Mouse (Mus musculus) left cerebral cortex, postnatal 25 days (tissue): ENCODE results near the gene 0610040J01Rik. TPM values are rescaled to one million over a fixed set of nuclear protein-coding genes. Genes with fewer than 3 reads are reported as not detected.

Source experiments
- DNase-seq, 2 experiments: peaks; one replicate each; pipeline ENCODE4 v3.0.0; 2022; ENCODE audit warnings: low spot score in 2 of 2, mixed read lengths in 1 of 2
- intact Hi-C: fragments of 180-260 bp; cut with DNase I; formaldehyde crosslinking; loops from one replicate; pipeline ENCODE4 v1.15.1; 2025
- total RNA-seq, 2 experiments: library from RNA; stranded (reverse); gene quantifications; 2 replicates each; pipeline ENCODE4 v1.2.3; 2021

Gene 0610040J01Rik
- total RNA-seq, 2 experiments from 2014 or later, result 4.2 to 6.2 TPM

DNA sequence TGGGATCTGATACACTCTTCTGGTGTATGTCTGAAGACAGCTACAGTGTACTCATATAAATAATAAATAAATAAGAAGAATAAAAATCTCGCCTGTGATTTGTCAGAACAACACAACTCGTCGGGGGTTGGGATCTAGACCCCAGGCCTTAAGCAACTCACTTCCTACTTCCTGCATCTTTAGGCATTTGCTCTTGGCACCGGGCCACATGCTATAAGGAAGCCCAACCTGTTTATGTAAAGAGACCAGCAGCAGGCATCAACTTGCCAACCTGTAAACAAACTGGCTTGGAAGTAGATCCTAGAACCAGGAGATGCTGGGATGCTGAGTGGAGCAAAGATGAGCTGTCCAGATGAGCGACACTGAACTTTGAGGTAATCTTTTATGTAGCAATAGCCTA, 129.7 kb downstream of the 0610040J01Rik start:
- intact Hi-C loops, result no loop called here

DNA sequence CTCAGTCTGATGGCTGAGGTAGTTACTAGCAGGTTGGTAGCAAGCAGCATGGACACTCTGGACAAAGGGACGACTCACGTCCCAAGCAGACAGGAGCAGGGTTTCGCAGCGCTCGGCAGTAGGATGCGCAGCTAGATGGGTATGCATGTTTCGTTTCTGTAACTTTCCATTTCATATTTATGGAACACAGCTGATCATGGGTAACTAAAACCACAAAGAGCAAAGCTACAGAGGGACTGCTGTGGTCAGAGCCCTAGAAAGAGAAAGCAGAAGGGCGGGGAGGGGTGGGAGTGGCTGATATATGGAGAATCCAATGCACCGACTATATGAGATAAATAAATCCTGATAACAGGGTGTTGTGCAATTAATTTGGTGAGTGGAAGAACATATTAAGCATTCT, 131.1 kb downstream of the 0610040J01Rik start:
- intact Hi-C loops, result no loop called here
- no peak for DNase-seq

More for the DNA sequence above, 129.7 kb downstream of the 0610040J01Rik start:
- no peak for DNase-seq

DNA sequence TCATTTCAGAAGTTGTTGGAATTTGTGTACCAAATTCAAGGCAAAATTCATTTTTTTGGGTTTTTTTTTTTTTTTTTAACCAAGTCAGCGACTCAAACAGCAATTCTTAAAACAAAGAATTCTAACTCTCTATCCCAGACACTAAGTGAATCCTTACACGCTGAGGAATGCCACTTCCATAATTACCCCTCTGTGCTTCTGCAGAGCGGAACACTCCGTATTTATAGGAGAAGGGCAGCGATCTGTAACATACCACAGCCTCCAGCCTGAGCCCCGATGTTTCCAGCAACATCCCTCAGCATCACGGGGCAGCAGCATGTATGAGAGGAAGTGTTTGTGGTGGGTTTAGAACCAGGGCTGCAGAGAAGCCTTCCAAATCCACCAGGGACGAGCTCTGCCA, 135.4 kb downstream of the 0610040J01Rik start:
- intact Hi-C loops, result no loop called here
- no peak for DNase-seq

DNA sequence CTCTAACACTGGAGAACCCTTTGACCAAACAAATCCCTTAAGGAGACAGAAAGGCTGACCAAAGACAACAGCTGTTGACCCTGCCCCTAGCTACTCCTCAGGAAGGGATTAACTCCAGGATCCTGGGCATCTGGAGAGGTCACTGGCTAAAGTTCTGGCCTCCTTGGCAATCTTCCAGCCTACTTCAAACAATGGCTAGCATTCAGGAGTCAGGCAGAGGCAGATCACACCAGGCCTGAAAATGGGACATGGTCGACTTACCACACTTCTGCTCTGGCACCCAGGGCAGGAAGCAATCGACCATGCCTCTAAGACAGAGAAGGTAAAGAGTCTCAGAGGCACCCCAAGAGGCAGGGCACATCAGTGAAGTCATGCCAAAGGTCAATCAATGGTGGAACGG, 137.0 kb downstream of the 0610040J01Rik start:
- intact Hi-C loops, result no loop called here
- DNase-seq, result no peak

Other genes starting within 250 kb of the 0610040J01Rik start
- 10 to 100 TPM; 45.5 to 54.6 TPM for gene Nwd2, start 163.3 kb upstream of the 0610040J01Rik start, total RNA-seq
- gene Rell1, start 156.5 kb downstream of the 0610040J01Rik start, total RNA-seq, result 10 to 100 TPM; 10.6 to 11.7 TPM